In genomic region chr2:83792102-83792501, GRCm38 (mm10) we compare ENCODE assay signal across 24 mouse cellular contexts. TPM values are rescaled to one million over a fixed set of nuclear protein-coding genes. Genes with fewer than 3 reads are reported as not detected.
DNase-seq lines count a peak whose midpoint lies in the region; ATAC-seq and TF ChIP-seq lines count a peak whose summit lies in the region.
"Had no signal": no experiment of that assay in that cellular context is flagged by ENCODE, and none has a peak within 500 bp of the region (broad histone marks: within the 10 kb centered on the region; RNA-seq: fewer than 3 reads in every experiment).

No protein-coding gene starts in this region.

- H3K36me3 ChIP-seq in forebrain, embryonic 14.5 days (ENCODE audit: control insufficient read depth, insufficient read depth, low read length), result 0 out of 2 replicates have a peak, but pooled peaks cover 7% of the 10 kb centered on the region
- peaks cover 4% of the 10 kb centered on the region; the same call in 1 of the 2 replicates for H3K36me3 ChIP-seq in hindbrain, embryonic 14.5 days (replicated peaks; ENCODE audit: control insufficient read depth, insufficient read depth)
- no peaks in the 10 kb centered on the region for H3K36me3 ChIP-seq in midbrain, embryonic 15.5 days (replicated peaks)

- H3K27me3 ChIP-seq in forebrain, embryonic 14.5 days (replicated peaks; ENCODE audit: control insufficient read depth, insufficient read depth, low read length), result no peaks in the 10 kb centered on the region
- H3K27me3 ChIP-seq in hindbrain, embryonic 14.5 days (ENCODE audit: control insufficient read depth, insufficient read depth, low read length), result no peaks in the 10 kb centered on the region
- no peaks in the 10 kb centered on the region for H3K27me3 ChIP-seq in midbrain, embryonic 15.5 days (replicated peaks)
- H3K27me3 ChIP-seq: embryonic facial prominence, embryonic 13.5 days; heart, embryonic 12.5 days; hindbrain, embryonic 15.5 days had no signal

- no peak for TF ChIP-seq POLR2A in brain, embryonic 14.5 days (IDR thresholded peaks at IDR 0.05; ENCODE audit: borderline replicate concordance, extremely low read depth, insufficient read depth, insufficient read length, poor library complexity, severe bottlenecking)

- 43% methylated on average over 4 of the region's 4 CpGs for WGBS in forebrain, embryonic 14.5 days
- WGBS in hindbrain, embryonic 14.5 days, result 62% methylated on average over 4 of the region's 4 CpGs
- WGBS in midbrain, embryonic 15.5 days, result 32% methylated on average over 4 of the region's 4 CpGs

- peak; percentile 46 for DNase-seq in brain, embryonic 14.5 days (ENCODE audit: low read depth)
- no peak for DNase-seq in forebrain, embryonic 14.5 days (ENCODE audit: low spot score)
- DNase-seq in hindbrain, embryonic 14.5 days (ENCODE audit: low spot score), result no peak
- no peak for DNase-seq in right cerebral cortex, postnatal 14 days
- DNase-seq in right cerebral cortex, postnatal 36 days (ENCODE audit: low spot score in 2 of 2), result no peak
- DNase-seq in right cerebral cortex, postnatal 4 days, result no peak
- DNase-seq: adrenal gland, adult 2 months; cerebellum, adult 18-20 months; cerebellum, postnatal 25 days; embryo, embryonic 11 days; gastrocnemius, postnatal 14 days; heart, postnatal 10 days; kidney, adult 9 months; kidney, postnatal 14 days; layer of hippocampus, postnatal 36 days; spleen, adult 18-20 months; thymus, postnatal 14 days had no signal

- H3K4me2 ChIP-seq in forebrain, embryonic 14.5 days (ENCODE audit: low read length), result peak overlapping the region; percentile 28
- peak overlapping the region; percentile 40 for H3K4me2 ChIP-seq in hindbrain, embryonic 14.5 days (replicated peaks)
- H3K4me2 ChIP-seq in midbrain, embryonic 15.5 days, result peak overlapping the region; percentile 39
- H3K4me2 ChIP-seq: embryonic facial prominence, embryonic 13.5 days; heart, embryonic 12.5 days had no signal

- no peak for TF ChIP-seq CTCF in brain, embryonic 14.5 days (IDR thresholded peaks at IDR 0.05; ENCODE audit: borderline replicate concordance, extremely low read depth, insufficient read depth, insufficient read length)

- no peak overlapping the region for H3K27ac ChIP-seq in forebrain, embryonic 14.5 days (ENCODE audit: low read depth, low read length)
- H3K27ac ChIP-seq in hindbrain, embryonic 14.5 days, result no peak overlapping the region
- H3K27ac ChIP-seq in midbrain, embryonic 15.5 days, result peak overlapping the region; percentile 63
- H3K27ac ChIP-seq: embryonic facial prominence, embryonic 13.5 days; layer of hippocampus, adult 2 months; macrophage had no signal

- peak; percentile 59 for ATAC-seq in forebrain, embryonic 14.5 days
- ATAC-seq in hindbrain, embryonic 14.5 days (ENCODE audit: low FRiP score), result no peak
- peak; percentile 74 for ATAC-seq in midbrain, embryonic 15.5 days (replicated peaks)
- ATAC-seq: intestine, embryonic 16.5 days had no signal

- H3K4me3 ChIP-seq in forebrain, embryonic 14.5 days (ENCODE audit: low read depth, low read length), result no peak overlapping the region
- peak overlapping the region; percentile 12 for H3K4me3 ChIP-seq in hindbrain, embryonic 14.5 days (replicated peaks; ENCODE audit: low read length)
- peak overlapping the region; percentile 22 for H3K4me3 ChIP-seq in midbrain, embryonic 15.5 days
- H3K4me3 ChIP-seq: embryonic facial prominence, embryonic 13.5 days; heart, embryonic 12.5 days had no signal

- no peaks in the 10 kb centered on the region for H3K4me1 ChIP-seq in forebrain, embryonic 14.5 days (ENCODE audit: control insufficient read depth, insufficient read depth, low read length)
- no peaks in the 10 kb centered on the region for H3K4me1 ChIP-seq in hindbrain, embryonic 14.5 days (replicated peaks; ENCODE audit: control insufficient read depth, insufficient read depth, low read length)
- H3K4me1 ChIP-seq in midbrain, embryonic 15.5 days, result peaks cover 7% of the 10 kb centered on the region
- H3K4me1 ChIP-seq: embryonic facial prominence, embryonic 13.5 days; heart, embryonic 12.5 days; hindbrain, embryonic 15.5 days had no signal

- H3K9me3 ChIP-seq in forebrain, embryonic 14.5 days (replicated peaks; ENCODE audit: control insufficient read depth, low read length), result no peaks in the 10 kb centered on the region
- no peaks in the 10 kb centered on the region for H3K9me3 ChIP-seq in hindbrain, embryonic 14.5 days (ENCODE audit: control insufficient read depth, low read length)
- no peaks in the 10 kb centered on the region for H3K9me3 ChIP-seq in midbrain, embryonic 15.5 days
- H3K9me3 ChIP-seq: embryonic facial prominence, embryonic 13.5 days; heart, embryonic 12.5 days; hindbrain, embryonic 15.5 days had no signal

- H3K9ac ChIP-seq in forebrain, embryonic 14.5 days (ENCODE audit: low read length), result no peak overlapping the region
- H3K9ac ChIP-seq in hindbrain, embryonic 14.5 days, result no peak overlapping the region
- no peak overlapping the region for H3K9ac ChIP-seq in midbrain, embryonic 15.5 days
- H3K9ac ChIP-seq: embryonic facial prominence, embryonic 13.5 days; heart, embryonic 12.5 days; hindbrain, embryonic 15.5 days had no signal

RNA-seq across cellular contexts. Expression of gene Fam171b, which starts 20.3 kb away (rescaled TPM):
- 37.4 and 49.8 TPM in 2 replicates for polyA plus RNA-seq in brain, embryonic 14.5 days (2012; rRNA removed)
- polyA plus RNA-seq in forebrain, embryonic 14.5 days (2014; fragmentation: Nextera tagmentation; extraction: Ambion mirVana), result 55.9 and 66.5 TPM in 2 replicates
- 85.7 and 98.4 TPM in 2 replicates for polyA plus RNA-seq in hindbrain, embryonic 14.5 days (2014; fragmentation: Nextera tagmentation; extraction: Ambion mirVana)
- 75.9 and 82.2 TPM in 2 replicates for polyA plus RNA-seq in midbrain, embryonic 15.5 days (2015; fragmentation: Nextera tagmentation; extraction: Ambion mirVana)
- polyA plus RNA-seq: macrophage had no signal
